Mouse (Mus musculus) forebrain, embryonic 14.5 days (tissue): ENCODE measurements around the gene Gabbr1. TPM values are rescaled to one million over a fixed set of nuclear protein-coding genes. Genes with fewer than 3 reads are reported as not detected.

Experiments used
- ATAC-seq: fragments of 200-750 bp; cut with Nextera tagmentation; 2 replicates; pipeline ENCODE4 v1.8.0; 2017; ENCODE audit warnings: mild to moderate bottlenecking, moderate library complexity
- DNase-seq: peaks from one replicate; pipeline ENCODE4 v3.0.0-alpha.2; 2015; ENCODE audit warnings: low spot score
- H3K27ac ChIP-seq: fragments of 300-500 bp; sonication (generic); 2 replicates; pipeline ENCODE4 v1.5.1; 2014; ENCODE audit warnings: low read depth, mild to moderate bottlenecking, control low read depth, low read length, moderate library complexity
- H3K27me3 ChIP-seq: fragments of 300-500 bp; sonication (generic); replicated peaks from 2 replicates; pipeline ENCODE4 v1.6.1; 2014; ENCODE audit warnings: low read length, control low read depth, mixed read lengths; ENCODE audit not compliant: control insufficient read depth, insufficient read depth
- H3K36me3 ChIP-seq: fragments of 300-500 bp; sonication (generic); 2 replicates; pipeline ENCODE4 v1.6.1; 2014; ENCODE audit warnings: low read length, control low read depth; ENCODE audit not compliant: control insufficient read depth, insufficient read depth
- H3K4me1 ChIP-seq: fragments of 300-500 bp; sonication (generic); 2 replicates; pipeline ENCODE4 v1.6.1; 2014; ENCODE audit warnings: antibody characterized with exemption, low read length, control low read depth; ENCODE audit not compliant: control insufficient read depth, insufficient read depth
- H3K4me2 ChIP-seq: fragments of 300-500 bp; sonication (generic); 2 replicates; pipeline ENCODE4 v1.6.1; 2014; ENCODE audit warnings: mild to moderate bottlenecking, control low read depth, low read length
- H3K4me3 ChIP-seq: fragments of 300-500 bp; sonication (generic); 2 replicates; pipeline ENCODE4 v1.5.1; 2014; ENCODE audit warnings: low read depth, low read length, control low read depth
- H3K9ac ChIP-seq: fragments of 300-500 bp; sonication (generic); 2 replicates; pipeline ENCODE4 v1.6.1; 2014; ENCODE audit warnings: mild to moderate bottlenecking, low read length, control low read depth, moderate library complexity
- H3K9me3 ChIP-seq: fragments of 300-500 bp; sonication (generic); replicated peaks from 2 replicates; pipeline ENCODE4 v1.6.1; 2016; ENCODE audit warnings: low read length, control low read depth, mixed read lengths; ENCODE audit not compliant: control insufficient read depth
- WGBS: fragments of 180-500 bp; shearing (Covaris S2); extraction: QIAGEN DNeasy Blood & Tissue Kit; methylation state at CpG from one replicate; pipeline ENCODE4 v1.1.7; 2014; 5-methylcytosine and 5-hydroxymethylcytosine counted together
- polyA plus RNA-seq: library from polyadenylated mRNA; unstranded; fragments of >200 nt; fragmentation: Nextera tagmentation; extraction: Ambion mirVana; gene quantifications from 2 replicates; pipeline ENCODE4 v1.2.1, GENCODE M21; 2014

The Gabbr1 gene
- polyA plus RNA-seq, 1 experiment from 2014 or later, result 53.4 TPM

DNA sequence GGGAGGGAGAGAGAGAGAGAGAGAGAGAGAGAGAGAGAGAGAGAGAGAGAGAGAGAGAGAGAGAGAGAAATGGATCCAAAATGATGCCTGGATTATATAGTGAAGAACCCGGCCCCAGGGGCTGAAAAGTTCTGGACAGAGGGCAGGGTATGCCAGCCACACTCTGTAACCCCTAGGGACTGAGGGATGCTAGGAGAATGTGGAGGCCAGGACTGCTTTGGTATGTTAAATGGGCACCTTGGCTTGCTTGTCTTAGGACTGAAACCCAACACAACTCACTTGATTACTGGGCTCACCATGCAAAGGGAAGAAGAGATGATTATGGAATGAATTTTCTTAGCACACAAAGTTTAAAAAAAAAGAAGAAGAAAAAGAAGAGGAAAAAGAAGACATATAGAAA lies 32.4 kb downstream of the Gabbr1 start:
- H3K4me3 ChIP-seq, result no peak overlapping the region
- no peak for ATAC-seq
- no peak overlapping the region for H3K4me2 ChIP-seq
- no peaks in the 10 kb centered on the region for H3K27me3 ChIP-seq
- H3K27ac ChIP-seq, result no peak overlapping the region
- WGBS, result 27% methylated on average over 1 of the region's 1 CpGs
- peaks cover 34% of the 10 kb centered on the region for H3K36me3 ChIP-seq
- no peak overlapping the region for H3K9ac ChIP-seq
- DNase-seq, result no peak
- peaks cover 9% of the 10 kb centered on the region for H3K4me1 ChIP-seq
- no peaks in the 10 kb centered on the region for H3K9me3 ChIP-seq

DNA sequence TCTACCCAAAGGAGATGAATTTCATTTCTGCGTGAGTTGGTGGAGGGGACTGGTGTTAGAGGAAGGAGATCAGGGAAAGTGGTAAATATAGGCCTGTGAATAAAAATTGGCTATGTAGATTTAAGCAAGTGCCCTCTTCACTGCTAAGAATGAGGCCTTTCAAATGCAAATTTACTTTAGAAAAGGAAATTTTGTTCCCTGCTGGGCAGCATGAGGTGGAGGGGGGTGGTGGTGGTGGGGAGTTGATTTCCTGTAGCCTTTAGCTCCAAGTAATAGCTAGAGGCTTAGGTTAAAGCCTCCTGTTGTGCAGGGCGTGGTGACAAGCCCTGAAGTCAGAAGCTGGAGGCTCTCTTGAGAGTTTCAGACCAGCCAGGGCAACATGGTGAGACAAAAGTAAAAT lies 33.2 kb downstream of the Gabbr1 start:
- WGBS, result 3% methylated on average over 2 of the region's 2 CpGs
- peaks cover 9% of the 10 kb centered on the region for H3K4me1 ChIP-seq
- DNase-seq, result peak; percentile 66
- H3K36me3 ChIP-seq, result peaks cover 27% of the 10 kb centered on the region
- peak overlapping the region; percentile 53; the same call in 1 of the 2 replicates for H3K27ac ChIP-seq
- H3K27me3 ChIP-seq, result no peaks in the 10 kb centered on the region
- no peak overlapping the region for H3K9ac ChIP-seq
- H3K4me3 ChIP-seq, result no peak overlapping the region
- peak overlapping the region; percentile 20; the same call in 1 of the 2 replicates for H3K4me2 ChIP-seq
- peak; percentile 54 for ATAC-seq
- no peaks in the 10 kb centered on the region for H3K9me3 ChIP-seq

DNA sequence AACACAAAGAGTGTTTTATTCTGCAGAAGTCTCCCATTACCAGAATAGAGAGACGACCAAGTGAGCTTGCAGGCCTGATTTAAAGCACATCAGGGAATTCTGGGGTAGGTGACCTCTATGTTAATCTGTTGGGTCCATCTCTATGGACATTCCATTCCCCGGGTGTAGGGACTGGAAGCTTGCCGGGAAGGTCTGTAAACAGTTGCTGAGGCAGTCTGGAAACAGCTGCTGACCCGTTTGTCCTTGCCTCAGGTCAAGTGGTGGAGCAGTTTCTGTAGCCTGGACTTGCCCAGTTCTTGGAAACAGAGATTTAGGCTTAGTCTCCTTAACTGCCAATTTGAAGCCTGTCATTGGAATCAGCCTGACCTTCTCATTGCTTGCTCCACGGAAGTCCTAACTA lies 34.4 kb downstream of the Gabbr1 start:
- Histone ChIP-seq H3K9ac (no peak overlapping the region), H3K4me3 (no peak overlapping the region), H3K36me3 (peaks cover 16% of the 10 kb centered on the region), H3K27me3 (no peaks in the 10 kb centered on the region), H3K27ac (no peak overlapping the region), H3K9me3 (no peaks in the 10 kb centered on the region), H3K4me1 (peaks cover 9% of the 10 kb centered on the region), H3K4me2 (no peak overlapping the region)
- ATAC-seq (no peak), DNase-seq (no peak)
- WGBS, result 17% methylated on average over 5 of the region's 5 CpGs

DNA sequence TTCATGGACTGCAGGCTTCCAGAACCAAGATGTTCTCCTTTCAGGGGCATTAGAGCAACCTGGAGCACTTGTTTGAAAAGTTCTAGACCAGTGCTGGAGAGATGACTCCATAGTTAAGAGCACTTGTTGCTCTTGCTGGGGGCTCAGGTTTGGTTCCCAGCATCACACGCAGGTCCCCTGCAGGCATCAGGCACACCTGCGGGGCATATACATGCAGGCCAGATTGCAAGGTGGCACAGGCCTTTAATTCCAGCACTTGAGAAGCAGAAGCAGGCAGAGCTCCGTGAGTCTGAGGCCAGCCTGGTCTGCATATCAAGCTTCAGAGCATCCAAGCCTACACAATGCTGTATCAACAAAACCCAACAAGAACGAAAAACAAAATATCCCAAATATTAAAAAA lies 35.9 kb downstream of the Gabbr1 start:
- no peaks in the 10 kb centered on the region for H3K9me3 ChIP-seq
- H3K4me1 ChIP-seq, result peaks cover 9% of the 10 kb centered on the region
- H3K4me3 ChIP-seq, result no peak overlapping the region
- no peak overlapping the region for H3K27ac ChIP-seq
- DNase-seq, result no peak
- ATAC-seq, result no peak
- H3K9ac ChIP-seq, result no peak overlapping the region
- H3K27me3 ChIP-seq, result no peaks in the 10 kb centered on the region
- H3K36me3 ChIP-seq, result peaks cover 3% of the 10 kb centered on the region; the same call in 1 of the 2 replicates
- no peak overlapping the region for H3K4me2 ChIP-seq
- WGBS, result 94% methylated on average over 4 of the region's 4 CpGs

DNA sequence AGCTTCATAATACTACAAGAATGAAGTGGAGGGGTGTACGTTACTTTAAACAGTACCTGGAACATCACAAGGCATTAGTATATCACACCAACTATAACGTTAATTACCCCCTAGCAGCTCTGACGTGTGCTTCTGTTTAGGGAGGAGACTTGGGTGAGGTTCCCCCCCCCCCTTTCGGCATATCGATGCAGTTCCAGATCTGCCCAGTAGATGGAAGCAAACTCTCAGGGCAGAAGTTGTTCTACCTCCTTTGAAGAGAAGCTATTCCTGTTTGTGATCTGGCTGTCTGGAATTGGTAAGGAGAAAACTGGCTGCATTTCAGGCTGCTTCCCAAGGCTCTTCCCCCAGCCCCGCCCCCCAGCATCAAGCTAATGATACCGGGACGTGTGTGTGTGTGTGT lies 37.6 kb downstream of the Gabbr1 start:
- Histone ChIP-seq H3K9me3 (no peaks in the 10 kb centered on the region), H3K36me3 (no peaks in the 10 kb centered on the region), H3K4me3 (no peak overlapping the region), H3K27me3 (no peaks in the 10 kb centered on the region), H3K9ac (no peak overlapping the region), H3K27ac (no peak overlapping the region), H3K4me2 (no peak overlapping the region), H3K4me1 (peaks cover 9% of the 10 kb centered on the region)
- WGBS, result 6% methylated on average over 8 of the region's 8 CpGs
- DNase-seq, result peak; percentile 89
- peak; percentile 60 for ATAC-seq

DNA sequence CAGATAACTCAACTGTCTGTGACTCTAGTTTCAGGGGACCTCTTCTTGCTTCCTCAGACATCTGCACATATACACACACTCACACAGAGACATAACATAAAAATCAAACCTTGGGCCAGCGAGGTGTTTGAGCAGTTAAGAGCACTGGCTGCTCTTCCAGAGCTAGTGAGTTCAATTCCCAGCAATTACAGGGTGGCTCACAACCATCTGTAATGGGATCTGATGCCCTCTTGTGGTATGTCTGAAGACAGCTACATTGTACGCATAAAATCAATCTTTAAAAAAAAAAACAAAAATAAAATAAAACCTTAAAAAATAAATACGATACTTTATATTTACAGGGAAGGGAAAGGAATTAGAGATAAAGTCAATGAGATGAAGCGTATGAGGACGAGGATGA lies 38.9 kb downstream of the Gabbr1 start:
- H3K4me2 ChIP-seq, result no peak overlapping the region

DNA sequence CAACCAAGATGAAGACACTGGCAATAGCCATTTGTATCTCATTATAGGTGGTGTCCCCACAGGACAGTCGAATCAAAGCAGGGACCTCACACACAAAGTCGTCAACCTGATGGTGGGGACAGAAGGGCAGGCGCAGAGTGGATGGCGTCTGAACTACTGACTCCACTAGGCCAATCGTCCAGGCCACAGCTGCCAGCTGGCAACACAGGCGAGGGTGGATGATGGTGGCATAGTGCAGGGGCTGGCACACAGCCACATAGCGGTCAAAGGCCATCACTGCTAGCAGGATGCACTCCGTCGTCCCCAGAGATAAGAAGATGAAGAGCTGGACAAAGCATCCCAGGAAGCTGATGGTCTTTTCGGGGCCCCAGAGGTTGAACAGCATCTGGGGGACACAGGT lies 39.8 kb downstream of the Gabbr1 start:
- H3K36me3 ChIP-seq, result no peaks in the 10 kb centered on the region
- H3K27ac ChIP-seq, result no peak overlapping the region
- no peaks in the 10 kb centered on the region for H3K27me3 ChIP-seq
- H3K9me3 ChIP-seq, result no peaks in the 10 kb centered on the region
- ATAC-seq (no peak), DNase-seq (no peak)
- no peak overlapping the region for H3K4me3 ChIP-seq
- H3K4me2 ChIP-seq, result no peak overlapping the region
- no peak overlapping the region for H3K9ac ChIP-seq
- H3K4me1 ChIP-seq, result no peaks in the 10 kb centered on the region
- WGBS, result 83% methylated on average over 10 of the region's 10 CpGs

More for the DNA sequence above, 38.9 kb downstream of the Gabbr1 start:
- Histone ChIP-seq H3K27me3 (no peaks in the 10 kb centered on the region), H3K27ac (no peak overlapping the region), H3K4me1 (no peaks in the 10 kb centered on the region), H3K9me3 (no peaks in the 10 kb centered on the region), H3K4me3 (no peak overlapping the region), H3K9ac (no peak overlapping the region), H3K36me3 (no peaks in the 10 kb centered on the region)
- ATAC-seq (no peak), DNase-seq (peak; percentile 19)
- WGBS, result 67% methylated on average over 5 of the region's 5 CpGs

DNA sequence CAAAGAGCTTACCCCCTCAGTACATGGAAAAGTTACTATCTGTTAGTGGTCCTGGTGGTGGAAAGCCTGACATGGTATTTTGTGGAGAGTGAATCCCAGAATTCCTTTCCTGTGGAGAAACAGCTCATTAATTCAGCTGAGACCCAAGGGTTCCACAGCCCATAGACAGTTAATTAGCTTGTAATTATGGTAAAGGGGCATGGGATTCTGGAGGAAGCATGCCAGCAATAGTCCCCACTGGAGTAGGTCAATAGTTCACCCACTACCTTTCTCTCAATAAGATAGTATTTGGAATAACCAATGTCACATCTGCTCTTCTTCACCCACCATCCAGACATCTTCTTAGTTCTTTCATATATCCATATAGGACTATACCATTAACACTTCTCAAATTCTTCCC lies 42.6 kb downstream of the Gabbr1 start, which contains the start of gene Olfr90:
Gene Olfr90, minus strand, starts transcription at position 101 of the 400 bp plus-strand sequence.
- H3K4me3 ChIP-seq, result no peak within 1 kb of the TSS
- H3K4me1 ChIP-seq, result no peaks in the 10 kb centered on the region
- no peak within 1 kb of the TSS for H3K9ac ChIP-seq
- no peak for ATAC-seq
- H3K9me3 ChIP-seq, result no peaks in the 10 kb centered on the region
- H3K27ac ChIP-seq, result no peak within 1 kb of the TSS
- DNase-seq, result no peak
- H3K4me2 ChIP-seq, result no peak within 1 kb of the TSS
- no peaks in the 10 kb centered on the region for H3K36me3 ChIP-seq
- H3K27me3 ChIP-seq, result no peaks in the 10 kb centered on the region

DNA sequence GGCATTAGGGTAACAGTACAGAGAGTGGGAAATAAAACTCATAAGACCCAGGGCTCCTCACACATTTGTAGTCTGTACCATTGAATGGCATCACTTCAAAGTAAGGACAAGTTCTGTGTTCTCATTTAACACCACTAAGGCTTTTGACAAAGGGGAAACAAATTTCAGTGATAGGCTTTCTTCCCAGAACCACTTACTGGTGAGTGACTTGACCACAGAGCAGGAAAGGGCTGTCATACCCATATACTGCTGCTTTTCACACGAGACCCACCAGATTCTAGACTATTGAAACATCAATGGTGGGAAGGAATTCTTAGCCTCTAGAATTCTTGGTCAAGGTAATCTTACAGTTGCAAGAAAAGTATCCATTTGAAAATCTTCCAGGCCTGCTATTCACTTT lies 46.4 kb downstream of the Gabbr1 start:
- H3K9ac ChIP-seq, result no peak overlapping the region
- H3K27me3 ChIP-seq, result no peaks in the 10 kb centered on the region
- H3K36me3 ChIP-seq, result no peaks in the 10 kb centered on the region
- WGBS, result 71% methylated on average over 1 of the region's 1 CpGs
- no peak overlapping the region for H3K4me2 ChIP-seq
- no peak for ATAC-seq
- H3K4me3 ChIP-seq, result no peak overlapping the region
- DNase-seq, result no peak
- H3K27ac ChIP-seq, result no peak overlapping the region
- no peaks in the 10 kb centered on the region for H3K4me1 ChIP-seq
- H3K9me3 ChIP-seq, result no peaks in the 10 kb centered on the region
